Mouse (Mus musculus) olfactory bulb, adult 2 months (tissue): ENCODE results near the gene Tnfsf13.

Experiments used
- CTCF ChIP-seq: fragments of 200-500 bp; IDR thresholded peaks from 2 replicates; pipeline ENCODE4 v1.5.1; 2012; ENCODE audit warnings: low read depth, mild to moderate bottlenecking, low read length, moderate library complexity; ENCODE audit not compliant: insufficient read depth
- POLR2A ChIP-seq: fragments of 200-500 bp; IDR thresholded peaks from 2 replicates; pipeline ENCODE4 v1.6.1; 2012; ENCODE audit warnings: mild to moderate bottlenecking, low read depth, low read length, moderate library complexity; ENCODE audit not compliant: insufficient read depth

DNA sequence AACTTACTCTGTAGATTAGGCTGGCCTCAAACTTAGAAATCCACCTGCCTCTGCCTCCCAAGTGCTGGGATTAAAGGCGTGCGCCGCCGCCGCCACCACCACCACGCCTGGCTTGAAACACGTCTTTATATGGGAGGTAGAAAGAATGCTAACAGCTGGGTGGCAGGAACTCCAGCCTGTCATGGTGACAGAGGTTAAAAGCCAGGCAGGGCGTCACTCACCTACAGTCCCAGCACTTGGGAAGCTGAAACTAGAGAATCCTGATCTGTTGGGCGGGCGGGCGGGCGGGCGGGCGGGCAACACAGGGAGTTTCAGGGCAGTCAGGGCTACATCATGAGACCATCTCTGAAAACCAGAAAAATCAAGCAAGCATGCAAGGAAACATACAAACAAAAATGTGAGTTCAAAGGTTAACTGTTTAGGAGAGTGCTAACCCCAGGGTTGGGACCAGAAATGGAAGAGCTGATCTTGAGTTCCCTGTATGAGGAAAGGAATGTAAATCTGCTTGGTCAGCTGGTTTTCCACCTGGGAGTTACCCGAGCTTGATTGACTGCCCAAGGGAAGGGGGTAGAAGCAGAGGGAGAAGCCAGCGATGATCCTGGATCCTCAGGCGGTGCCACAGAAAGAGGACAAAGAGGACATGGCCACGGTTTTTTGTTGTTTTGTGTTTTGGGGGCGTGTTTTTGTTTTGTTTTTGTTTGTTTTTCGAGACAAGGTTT lies 27.5 kb upstream of the Tnfsf13 start:
- no peak for TF ChIP-seq CTCF
- TF ChIP-seq POLR2A, result no peak
